Mouse (Mus musculus) heart, embryonic 16.5 days (tissue): ENCODE measurements around the gene Gm20388. TPM values are rescaled to one million over a fixed set of nuclear protein-coding genes. Genes with fewer than 3 reads are reported as not detected.
A peak's percentile ranks its signal among the peaks of the same experiment; 100 is the strongest.

ENCODE experiments used
- ATAC-seq: fragments of 200-750 bp; cut with Nextera tagmentation; replicated peaks from 2 replicates; pipeline ENCODE4 v1.8.0; 2017; ENCODE audit warnings: moderate number of reproducible peaks; ENCODE audit not compliant: insufficient read depth, low FRiP score; ENCODE audit errors: extremely low read depth
- H3K27ac ChIP-seq: fragments of 300-500 bp; sonication (generic); 2 replicates; pipeline ENCODE4 v1.5.1; 2014; ENCODE audit warnings: mild to moderate bottlenecking, low read length, control low read depth, moderate library complexity
- H3K27me3 ChIP-seq: fragments of 300-500 bp; sonication (generic); 2 replicates; pipeline ENCODE4 v1.6.1; 2014; ENCODE audit warnings: low read length, mixed read lengths; ENCODE audit not compliant: control insufficient read depth, insufficient read depth
- H3K36me3 ChIP-seq: fragments of 300-500 bp; sonication (generic); 2 replicates; pipeline ENCODE4 v1.6.1; 2014; ENCODE audit not compliant: control insufficient read depth, insufficient read depth
- H3K4me1 ChIP-seq: fragments of 300-500 bp; sonication (generic); 2 replicates; pipeline ENCODE4 v1.6.1; 2014; ENCODE audit warnings: low read length, mixed read lengths; ENCODE audit not compliant: control insufficient read depth, insufficient read depth
- H3K4me2 ChIP-seq: fragments of 300-500 bp; sonication (generic); 2 replicates; pipeline ENCODE4 v1.6.1; 2014; ENCODE audit warnings: low read depth, mild to moderate bottlenecking, control low read depth, low read length
- H3K4me3 ChIP-seq: fragments of 300-500 bp; sonication (generic); 2 replicates; pipeline ENCODE4 v1.5.1; 2014; ENCODE audit warnings: mild to moderate bottlenecking, control low read depth, low read length
- H3K9ac ChIP-seq: fragments of 300-500 bp; sonication (generic); 2 replicates; pipeline ENCODE4 v1.6.1; 2014; ENCODE audit warnings: low read length, control low read depth
- H3K9me3 ChIP-seq: fragments of 300-500 bp; sonication (generic); replicated peaks from 2 replicates; pipeline ENCODE4 v1.6.1; 2016; ENCODE audit warnings: low read length; ENCODE audit not compliant: control insufficient read depth
- WGBS: fragments of 180-500 bp; shearing (Covaris S2); extraction: QIAGEN DNeasy Blood & Tissue Kit; methylation state at CpG from one replicate; pipeline ENCODE4 v1.1.7; 2014; 5-methylcytosine and 5-hydroxymethylcytosine counted together
- polyA plus RNA-seq: library from polyadenylated mRNA; unstranded; fragments of >200 nt; fragmentation: Nextera tagmentation; extraction: Ambion mirVana; gene quantifications from 2 replicates; pipeline ENCODE4 v1.2.1, GENCODE M21; 2015

The Gm20388 gene
- polyA plus RNA-seq, 1 experiment from 2014 or later, result 4.5 TPM

- no peak for ATAC-seq
- no peak overlapping the region for H3K27ac ChIP-seq
- no peak overlapping the region for H3K4me3 ChIP-seq
- H3K27me3 ChIP-seq, result peaks cover 13% of the 10 kb centered on the region
- no peaks in the 10 kb centered on the region for H3K36me3 ChIP-seq
- no peaks in the 10 kb centered on the region for H3K9me3 ChIP-seq
- no peak overlapping the region for H3K9ac ChIP-seq
- peaks cover 4% of the 10 kb centered on the region for H3K4me1 ChIP-seq
- 85% methylated on average over 17 of the region's 17 CpGs for WGBS
- no peak overlapping the region for H3K4me2 ChIP-seq
These were observed 830.4 kb downstream of the Gm20388 start for GRCm38 (mm10) chr8:120741001-120741400.

- peaks cover 11% of the 10 kb centered on the region for H3K27me3 ChIP-seq
- H3K4me3 ChIP-seq, result no peak overlapping the region
- H3K4me2 ChIP-seq, result no peak overlapping the region
- no peak overlapping the region for H3K9ac ChIP-seq
- 88% methylated on average over 15 of the region's 15 CpGs for WGBS
- no peaks in the 10 kb centered on the region for H3K9me3 ChIP-seq
- H3K36me3 ChIP-seq, result no peaks in the 10 kb centered on the region
- no peak for ATAC-seq
- no peak overlapping the region for H3K27ac ChIP-seq
- no peaks in the 10 kb centered on the region for H3K4me1 ChIP-seq
These were observed 831.3 kb downstream of the Gm20388 start for GRCm38 (mm10) chr8:120741815-120742530.

GRCm38 (mm10) chr8:120743149-120743897, 832.7 kb downstream of the Gm20388 start:
- Histone ChIP-seq H3K9me3 (no peaks in the 10 kb centered on the region), H3K4me1 (no peaks in the 10 kb centered on the region), H3K27me3 (no peaks in the 10 kb centered on the region), H3K36me3 (no peaks in the 10 kb centered on the region), H3K4me2 (no peak overlapping the region), H3K27ac (peak overlapping the region; percentile 41), H3K4me3 (no peak overlapping the region), H3K9ac (no peak overlapping the region)
- 61% methylated on average over 12 of the region's 12 CpGs for WGBS
- ATAC-seq, result peak; percentile 24; the same call in 1 of the 2 replicates

GRCm38 (mm10) chr8:120743898-120744290, 833.3 kb downstream of the Gm20388 start:
- Histone ChIP-seq H3K36me3 (no peaks in the 10 kb centered on the region), H3K4me2 (no peak overlapping the region), H3K9ac (no peak overlapping the region), H3K4me3 (no peak overlapping the region), H3K9me3 (no peaks in the 10 kb centered on the region), H3K4me1 (no peaks in the 10 kb centered on the region), H3K27me3 (no peaks in the 10 kb centered on the region), H3K27ac (peak overlapping the region; percentile 26)
- WGBS, result 55% methylated on average over 4 of the region's 4 CpGs
- ATAC-seq, result 0 out of 2 replicates have a peak, but pooled peaks have one; percentile 25

- Histone ChIP-seq H3K36me3 (no peaks in the 10 kb centered on the region), H3K27ac (peak overlapping the region; percentile 26; the same call in 1 of the 2 replicates), H3K27me3 (no peaks in the 10 kb centered on the region), H3K4me1 (no peaks in the 10 kb centered on the region), H3K9ac (no peak overlapping the region), H3K9me3 (no peaks in the 10 kb centered on the region), H3K4me3 (no peak overlapping the region), H3K4me2 (no peak overlapping the region)
- 76% methylated on average over 5 of the region's 5 CpGs for WGBS
- ATAC-seq, result no peak
These were observed 833.8 kb downstream of the Gm20388 start for GRCm38 (mm10) chr8:120744448-120744847.

GRCm38 (mm10) chr8:120745226-120745625, 834.6 kb downstream of the Gm20388 start:
- Histone ChIP-seq H3K4me1 (no peaks in the 10 kb centered on the region), H3K4me2 (no peak overlapping the region), H3K27ac (no peak overlapping the region), H3K36me3 (no peaks in the 10 kb centered on the region), H3K9me3 (no peaks in the 10 kb centered on the region), H3K9ac (no peak overlapping the region), H3K4me3 (no peak overlapping the region), H3K27me3 (no peaks in the 10 kb centered on the region)
- no peak for ATAC-seq
- WGBS, result 75% methylated on average over 7 of the region's 7 CpGs

GRCm38 (mm10) chr8:120746007-120746701, 835.5 kb downstream of the Gm20388 start:
- no peak for ATAC-seq
- H3K4me3 ChIP-seq, result no peak overlapping the region
- no peaks in the 10 kb centered on the region for H3K9me3 ChIP-seq
- no peaks in the 10 kb centered on the region for H3K27me3 ChIP-seq
- peaks cover 2% of the 10 kb centered on the region for H3K4me1 ChIP-seq
- WGBS, result 80% methylated on average over 18 of the region's 18 CpGs
- H3K27ac ChIP-seq, result no peak overlapping the region
- H3K9ac ChIP-seq, result no peak overlapping the region
- no peaks in the 10 kb centered on the region for H3K36me3 ChIP-seq
- H3K4me2 ChIP-seq, result no peak overlapping the region

- Histone ChIP-seq H3K27me3 (no peaks in the 10 kb centered on the region), H3K4me2 (no peak overlapping the region), H3K9ac (no peak overlapping the region), H3K4me1 (peaks cover 12% of the 10 kb centered on the region), H3K36me3 (no peaks in the 10 kb centered on the region), H3K9me3 (no peaks in the 10 kb centered on the region), H3K27ac (no peak overlapping the region), H3K4me3 (no peak overlapping the region)
- 77% methylated on average over 7 of the region's 7 CpGs for WGBS
- no peak for ATAC-seq
These were observed 836.6 kb downstream of the Gm20388 start for GRCm38 (mm10) chr8:120747286-120747685.

- Histone ChIP-seq H3K27me3 (no peaks in the 10 kb centered on the region), H3K4me1 (peaks cover 16% of the 10 kb centered on the region), H3K9ac (no peak overlapping the region), H3K36me3 (no peaks in the 10 kb centered on the region), H3K9me3 (no peaks in the 10 kb centered on the region), H3K27ac (no peak overlapping the region), H3K4me2 (no peak overlapping the region), H3K4me3 (no peak overlapping the region)
- ATAC-seq, result no peak
- WGBS, result 81% methylated on average over 9 of the region's 9 CpGs
These were observed 840.0 kb downstream of the Gm20388 start for GRCm38 (mm10) chr8:120750616-120751015.
